Mouse (Mus musculus): ENCODE measurements around the gene Trim37. TPM values are rescaled to one million over a fixed set of nuclear protein-coding genes. Genes with fewer than 3 reads are reported as not detected.
"Not testable (repeated sequence)": the region's sequence is repeated elsewhere in the genome, so short reads cannot be mapped to it uniquely, and the experiment has no call there.

Trim37 gene
- total RNA-seq, 1 experiment from 2014 or later: 64.2 TPM

DNA sequence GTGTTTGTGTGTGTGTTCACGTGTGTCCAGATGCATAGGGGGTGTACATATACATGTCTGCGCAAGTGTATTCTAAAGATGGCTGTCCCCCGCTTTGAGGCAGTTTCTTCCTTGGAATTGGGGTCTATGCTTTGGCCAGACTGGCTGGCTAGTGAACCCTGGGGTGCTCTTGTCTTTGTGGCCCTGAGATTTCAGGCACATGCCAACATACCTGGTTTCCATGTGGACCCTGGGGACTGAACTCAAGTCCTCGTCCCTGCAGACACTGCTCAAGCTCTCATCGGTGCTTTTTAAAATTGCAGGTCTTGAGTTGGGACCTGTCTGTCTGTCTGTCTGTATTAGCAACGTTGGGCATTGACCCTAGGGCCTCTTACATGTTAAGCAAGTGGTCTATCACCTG lies 126.4 kb downstream of the Trim37 start:
- no peak for ATAC-seq (replicated peaks in 1 of 2; ENCODE audit: insufficient read depth in 1 of 2, low FRiP score in 2 of 2, low TSS enrichment in 1 of 2, low read depth in 1 of 2, poor library complexity in 2 of 2, severe bottlenecking in 2 of 2)

DNA sequence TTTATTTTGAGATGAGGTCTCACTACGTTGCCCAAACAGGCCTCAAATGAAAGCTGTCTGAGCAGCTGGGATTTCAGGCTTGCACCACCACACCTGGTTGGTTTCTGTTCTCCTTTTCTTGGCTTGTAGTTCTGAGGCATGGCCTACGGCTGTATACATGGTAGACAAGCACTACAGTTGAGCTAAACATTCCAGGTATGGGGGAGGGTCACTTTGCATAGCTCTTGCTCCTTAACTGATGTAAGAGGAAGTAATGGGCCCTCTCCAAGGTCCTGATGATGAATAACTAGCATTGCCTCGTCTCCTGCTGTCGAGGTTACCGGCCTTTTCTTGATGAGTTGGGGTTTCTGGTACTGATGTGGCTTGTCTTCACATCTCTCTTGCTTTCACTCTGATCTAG lies 127.3 kb downstream of the Trim37 start:
- ATAC-seq (replicated peaks in 1 of 2; ENCODE audit: insufficient read depth in 1 of 2, low FRiP score in 2 of 2, low TSS enrichment in 1 of 2, low read depth in 1 of 2, poor library complexity in 2 of 2, severe bottlenecking in 2 of 2): peak in 1 of 2 experiments; percentile 32; a peak in 1 of 4 replicates

DNA sequence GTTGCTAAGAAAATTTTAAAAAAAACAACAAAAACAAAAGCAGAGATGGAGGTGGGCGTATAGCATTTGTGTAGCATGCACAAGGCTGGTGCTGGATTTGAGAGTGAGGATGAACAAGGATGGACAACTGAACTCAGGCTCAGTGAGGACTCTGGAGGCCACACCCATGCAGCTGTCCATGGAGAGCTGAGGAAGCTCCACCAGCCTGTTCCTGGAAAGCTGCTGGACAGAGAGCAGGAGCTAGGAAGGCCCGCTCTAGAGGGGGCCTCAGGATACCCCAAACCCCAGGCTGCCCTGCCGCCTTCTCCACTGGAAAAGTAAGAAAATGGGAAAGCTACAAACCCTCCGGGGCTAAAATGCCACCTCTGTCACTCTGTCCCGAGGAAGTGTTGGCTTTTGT lies 130.4 kb downstream of the Trim37 start:
- ATAC-seq (replicated peaks in 1 of 2; ENCODE audit: insufficient read depth in 1 of 2, low FRiP score in 2 of 2, low TSS enrichment in 1 of 2, low read depth in 1 of 2, poor library complexity in 2 of 2, severe bottlenecking in 2 of 2): no peak

DNA sequence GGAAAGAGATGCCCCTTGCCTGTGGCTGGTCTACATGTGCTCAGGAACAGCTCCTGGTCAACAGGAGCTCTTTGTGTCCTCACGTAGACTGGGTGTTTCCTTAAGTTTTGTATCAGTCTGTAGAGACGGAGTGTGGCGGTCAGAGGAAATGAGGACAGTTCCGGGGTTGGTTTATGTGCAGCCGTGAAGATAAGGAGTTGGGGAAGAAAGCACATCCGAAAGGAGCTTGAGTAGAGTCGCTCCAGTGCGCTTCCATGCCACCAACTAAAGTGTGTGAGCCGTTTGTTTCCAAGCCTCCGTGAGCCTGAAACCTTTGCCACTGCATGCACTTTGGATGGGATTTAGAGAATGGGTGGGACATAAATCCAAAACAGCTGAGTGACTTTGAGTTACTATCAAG lies 132.9 kb downstream of the Trim37 start:
- ATAC-seq (replicated peaks in 1 of 2; ENCODE audit: insufficient read depth in 1 of 2, low FRiP score in 2 of 2, low TSS enrichment in 1 of 2, low read depth in 1 of 2, poor library complexity in 2 of 2, severe bottlenecking in 2 of 2): peak; percentile 74 to 79

DNA sequence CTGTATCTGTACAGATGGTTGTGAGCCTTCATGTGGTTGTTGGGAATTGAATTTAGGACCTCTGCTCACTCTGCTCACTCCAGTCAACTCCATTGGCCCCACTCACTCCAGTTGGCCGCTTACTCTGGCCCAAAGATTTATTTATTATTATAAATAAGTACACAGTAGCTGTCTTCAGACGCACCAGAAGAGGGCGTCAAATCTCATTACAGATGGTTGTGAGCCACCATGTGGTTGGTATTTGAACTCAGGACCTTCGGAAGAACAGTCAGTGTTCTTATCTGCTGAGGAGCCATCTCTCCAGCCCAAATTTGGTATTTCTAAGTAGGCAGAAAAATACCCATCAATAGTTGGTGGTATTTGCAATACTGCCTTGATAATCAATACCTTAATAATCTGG lies 134.8 kb downstream of the Trim37 start:
- not testable (repeated sequence) for ATAC-seq (replicated peaks in 1 of 2; ENCODE audit: insufficient read depth in 1 of 2, low FRiP score in 2 of 2, low TSS enrichment in 1 of 2, low read depth in 1 of 2, poor library complexity in 2 of 2, severe bottlenecking in 2 of 2)

DNA sequence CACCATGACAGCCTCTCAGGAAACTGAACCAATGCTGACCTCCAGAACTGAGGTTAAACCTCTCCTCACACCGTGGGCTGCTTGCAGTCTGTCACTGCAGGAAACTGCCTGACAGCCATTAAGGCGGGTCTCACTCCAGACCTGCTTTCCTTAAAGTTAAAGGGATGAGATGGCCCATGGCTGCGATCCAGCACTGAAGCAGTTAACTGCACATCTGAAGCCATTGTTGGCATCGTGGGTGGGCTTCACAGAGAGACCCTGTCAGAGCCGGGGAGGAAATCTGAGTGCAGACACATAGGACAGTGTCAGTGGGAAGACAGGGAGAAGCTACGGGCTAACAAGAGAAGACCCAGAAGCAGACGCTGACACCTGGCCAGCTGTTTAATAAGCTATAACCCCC lies 137.1 kb downstream of the Trim37 start:
- ATAC-seq (replicated peaks in 1 of 2; ENCODE audit: insufficient read depth in 1 of 2, low FRiP score in 2 of 2, low TSS enrichment in 1 of 2, low read depth in 1 of 2, poor library complexity in 2 of 2, severe bottlenecking in 2 of 2): no peak; a peak in 1 of 4 replicates

DNA sequence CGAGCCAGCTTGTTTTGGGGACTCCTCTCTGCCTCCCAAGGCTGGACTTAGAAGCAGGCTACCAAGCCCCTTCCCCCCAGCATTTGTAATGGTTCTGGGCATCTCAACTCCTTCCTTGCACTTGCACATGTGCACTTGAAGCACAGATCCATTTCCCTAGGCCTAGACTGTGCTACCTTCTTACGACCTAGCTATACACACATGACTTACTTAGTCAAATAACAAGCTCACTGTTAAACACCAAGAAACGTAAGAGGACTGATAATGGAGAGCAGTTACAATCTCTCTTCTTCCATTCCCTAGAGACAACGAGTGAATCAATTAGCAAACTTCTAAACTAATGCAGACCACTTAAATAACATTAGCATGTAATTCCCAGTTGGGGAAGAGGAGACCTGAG lies 139.4 kb downstream of the Trim37 start:
- ATAC-seq (replicated peaks in 1 of 2; ENCODE audit: insufficient read depth in 1 of 2, low FRiP score in 2 of 2, low TSS enrichment in 1 of 2, low read depth in 1 of 2, poor library complexity in 2 of 2, severe bottlenecking in 2 of 2): no peak

DNA sequence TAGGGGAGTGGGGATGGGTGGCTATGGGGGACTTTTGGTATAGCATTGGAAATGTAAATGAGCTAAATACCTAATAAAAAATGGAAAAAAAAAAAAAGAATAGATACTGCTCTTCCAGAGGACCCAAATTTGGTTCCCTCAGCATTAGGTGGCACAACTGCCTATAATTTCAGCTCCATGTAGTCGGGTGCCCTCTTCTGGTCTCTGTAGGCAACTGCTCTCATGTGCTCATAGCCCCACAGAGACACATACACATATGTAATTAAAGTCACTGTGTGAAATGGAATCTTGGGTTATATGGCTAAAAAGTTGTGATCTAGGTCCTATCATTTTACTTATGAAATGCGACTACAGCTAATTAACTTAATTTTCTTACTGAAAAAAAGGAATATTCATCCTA lies 141.9 kb downstream of the Trim37 start:
- no peak for ATAC-seq (replicated peaks in 1 of 2; ENCODE audit: insufficient read depth in 1 of 2, low FRiP score in 2 of 2, low TSS enrichment in 1 of 2, low read depth in 1 of 2, poor library complexity in 2 of 2, severe bottlenecking in 2 of 2)

Other genes with a start within 250 kb of the Trim37 start
- 5.4 and 5.5 TPM in 2 replicates for gene Ypel2, start 133.4 kb upstream of the Trim37 start, total RNA-seq (2017)
- 1.3 and 2.3 TPM in 2 replicates for gene Gdpd1, start 53.0 kb upstream of the Trim37 start, total RNA-seq (2017)
- gene Smg8, start 40.3 kb upstream of the Trim37 start, total RNA-seq (2017): 17.6 and 19.5 TPM in 2 replicates
- 11.0 and 11.1 TPM in 2 replicates for gene Prr11, start 18.4 kb upstream of the Trim37 start, total RNA-seq (2017)
- gene Ska2, start 17.8 kb upstream of the Trim37 start, total RNA-seq (2017): 42.4 and 47.5 TPM in 2 replicates
- 2.6 and 6.4 TPM in 2 replicates for gene Ppm1e, start 231.9 kb downstream of the Trim37 start, total RNA-seq (2017)

All from hematopoietic stem cell, adult 5-6 weeks (primary cell).